Mouse (Mus musculus) liver, adult (tissue): Measurements from ENCODE around the gene Zfp385c.

Experiments
- GATA4 ChIP-seq: IDR thresholded peaks from 2 replicates; pipeline ENCODE4 v1.6.1; 2014; ENCODE audit warnings: mild to moderate bottlenecking, low read length; ENCODE audit not compliant: insufficient replicate concordance

Zfp385c gene

GRCm38 (mm10) chr11:100721776-100722492 is 29.7 kb upstream of the Zfp385c start:
- TF ChIP-seq GATA4: no peak

- peak; percentile 32; the same call in 1 of the 2 replicates for TF ChIP-seq GATA4
These were observed 29.0 kb upstream of the Zfp385c start for GRCm38 (mm10) chr11:100721254-100721653.

GRCm38 (mm10) chr11:100720345-100720744 is 28.1 kb upstream of the Zfp385c start:
- TF ChIP-seq GATA4: no peak

GRCm38 (mm10) chr11:100719893-100720292 is 27.6 kb upstream of the Zfp385c start:
- no peak for TF ChIP-seq GATA4

GRCm38 (mm10) chr11:100719312-100719711 is 27.1 kb upstream of the Zfp385c start:
- TF ChIP-seq GATA4: no peak

- TF ChIP-seq GATA4: no peak
These were observed 26.6 kb upstream of the Zfp385c start for GRCm38 (mm10) chr11:100718866-100719265.

- no peak for TF ChIP-seq GATA4
These were observed 26.2 kb upstream of the Zfp385c start for GRCm38 (mm10) chr11:100718462-100718861.

- TF ChIP-seq GATA4: no peak
These were observed 24.4 kb upstream of the Zfp385c start for GRCm38 (mm10) chr11:100716649-100717048.

- TF ChIP-seq GATA4: no peak
These were observed 22.7 kb upstream of the Zfp385c start for GRCm38 (mm10) chr11:100714948-100715347.

- no peak for TF ChIP-seq GATA4
These were observed 22.3 kb upstream of the Zfp385c start for GRCm38 (mm10) chr11:100714534-100714915.

- peak; percentile 85; the same call in 1 of the 2 replicates for TF ChIP-seq GATA4
These were observed 21.7 kb upstream of the Zfp385c start, which contains the start of gene Hspb9 for GRCm38 (mm10) chr11:100713735-100714533. Gene Hspb9, plus strand, starts transcription at chr11:100713850.

GRCm38 (mm10) chr11:100713174-100713573 is 20.9 kb upstream of the Zfp385c start:
- TF ChIP-seq GATA4: no peak

- TF ChIP-seq GATA4: no peak
These were observed 19.7 kb upstream of the Zfp385c start, which contains the start of gene Kat2a for GRCm38 (mm10) chr11:100711783-100712615. Gene Kat2a, minus strand, starts transcription at chr11:100712465.

- no peak for TF ChIP-seq GATA4
These were observed 18.7 kb upstream of the Zfp385c start for GRCm38 (mm10) chr11:100710977-100711376.

- no peak for TF ChIP-seq GATA4
These were observed 18.3 kb upstream of the Zfp385c start for GRCm38 (mm10) chr11:100710528-100710927.

- no peak for TF ChIP-seq GATA4
These were observed 17.1 kb upstream of the Zfp385c start for GRCm38 (mm10) chr11:100709201-100709810.
